Mouse (Mus musculus) stomach, embryonic 15.5 days (tissue): ENCODE results near the gene Xlr4b. TPM values are rescaled to one million over a fixed set of nuclear protein-coding genes. Genes with fewer than 3 reads are reported as not detected.

Experiments used
- polyA plus RNA-seq: library from polyadenylated mRNA; unstranded; fragments of >200 nt; fragmentation: Nextera tagmentation; extraction: Ambion mirVana; gene quantifications from 2 replicates; pipeline ENCODE4 v1.2.1, GENCODE M21; 2015

Xlr4b gene
- polyA plus RNA-seq, 1 experiment from 2014 or later: 1.6 TPM

Other genes starting within 250 kb of the Xlr4b start
- 11.1 and 13.8 TPM in 2 replicates for gene Zfp185, start 227.0 kb upstream of the Xlr4b start, polyA plus RNA-seq
- gene Pnma5, start 177.2 kb upstream of the Xlr4b start, polyA plus RNA-seq: 0.14 and 0.17 TPM in 2 replicates
- gene Pnma3, start 149.5 kb upstream of the Xlr4b start, polyA plus RNA-seq: 0.13 and 0.21 TPM in 2 replicates
- 1.9 and 2.1 TPM in 2 replicates for gene Xlr4a, start 131.9 kb upstream of the Xlr4b start, polyA plus RNA-seq
- gene Xlr3a, start 117.2 kb upstream of the Xlr4b start, polyA plus RNA-seq: 5.8 and 9.2 TPM in 2 replicates
- gene Gm14685, start 97.3 kb upstream of the Xlr4b start, polyA plus RNA-seq: 0.04 and 0.15 TPM in 2 replicates
- gene Xlr5b, start 65.5 kb upstream of the Xlr4b start, polyA plus RNA-seq: 0.15 TPM in 1 of 2 replicates, not detected in the other
- gene DXBay18, start 64.9 kb upstream of the Xlr4b start, polyA plus RNA-seq: 0.12 TPM in 1 of 2 replicates, not detected in the other
- not detected in 2 replicates for gene Spin2d, start 37.3 kb upstream of the Xlr4b start, polyA plus RNA-seq
- gene Xlr3b, start 22.1 kb upstream of the Xlr4b start, polyA plus RNA-seq: 12.4 and 13.5 TPM in 2 replicates
- 16.8 and 17.5 TPM in 2 replicates for gene F8a, start 14.0 kb downstream of the Xlr4b start, polyA plus RNA-seq
- 0.30 and 0.81 TPM in 2 replicates for gene Xlr4c, start 28.8 kb downstream of the Xlr4b start, polyA plus RNA-seq
- gene Xlr3c, start 51.1 kb downstream of the Xlr4b start, polyA plus RNA-seq: not detected in 2 replicates
- gene Xlr5a, start 78.6 kb downstream of the Xlr4b start, polyA plus RNA-seq: not detected in 2 replicates
- gene Xlr5c, start 78.6 kb downstream of the Xlr4b start, polyA plus RNA-seq: not detected in 2 replicates
- gene Gm45015, start 122.5 kb downstream of the Xlr4b start, polyA plus RNA-seq: not detected in 2 replicates
- gene Zfp275, start 128.3 kb downstream of the Xlr4b start, polyA plus RNA-seq: 11.2 and 11.8 TPM in 2 replicates
- gene Gm18336, start 184.4 kb downstream of the Xlr4b start, polyA plus RNA-seq: not detected in 2 replicates
- gene Zfp92, start 196.8 kb downstream of the Xlr4b start, polyA plus RNA-seq: 0.21 and 0.40 TPM in 2 replicates
- gene Trex2, start 221.0 kb downstream of the Xlr4b start, polyA plus RNA-seq: 1.2 and 3.9 TPM in 2 replicates
- 54.1 and 58.7 TPM in 2 replicates for gene Haus7, start 244.7 kb downstream of the Xlr4b start, polyA plus RNA-seq